Mouse (Mus musculus) bone marrow, adult 2 months (tissue): ENCODE data around the gene Pianp.

Source experiments
- CTCF ChIP-seq: fragments of 200-500 bp; IDR thresholded peaks from 2 replicates; pipeline ENCODE4 v1.5.1; 2011; ENCODE audit warnings: low read length, control low read depth; ENCODE audit not compliant: control insufficient read depth, insufficient read depth
- POLR2A ChIP-seq: fragments of 200-500 bp; IDR thresholded peaks from 2 replicates; pipeline ENCODE4 v1.6.1; 2011; ENCODE audit warnings: low read depth, mild to moderate bottlenecking, control low read depth, low read length, borderline replicate concordance; ENCODE audit not compliant: control insufficient read depth

DNA sequence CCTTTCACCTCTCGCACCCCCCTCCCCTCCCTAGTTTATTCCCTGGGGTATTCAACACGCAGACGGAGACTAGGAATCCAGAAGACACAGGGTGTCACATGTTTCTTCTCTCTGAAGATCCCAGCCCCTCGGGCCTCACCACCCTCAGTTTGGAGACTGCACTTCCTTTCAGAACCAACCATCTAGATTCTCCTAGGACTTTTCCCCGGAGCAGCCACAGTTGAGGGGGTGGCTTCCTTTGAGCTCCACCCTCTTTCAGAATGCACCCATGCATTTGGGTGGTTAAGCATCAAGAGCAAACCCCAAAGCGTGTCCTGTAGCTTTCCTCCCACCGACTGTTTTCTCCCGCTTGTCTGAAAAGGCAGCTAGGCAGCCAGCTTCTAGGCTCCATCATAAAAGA is 1.6 kb downstream of the Pianp start:
- TF ChIP-seq POLR2A (no peak), CTCF (no peak)
